Mouse (Mus musculus): Measurements from ENCODE around the gene Dguok.

DNA sequence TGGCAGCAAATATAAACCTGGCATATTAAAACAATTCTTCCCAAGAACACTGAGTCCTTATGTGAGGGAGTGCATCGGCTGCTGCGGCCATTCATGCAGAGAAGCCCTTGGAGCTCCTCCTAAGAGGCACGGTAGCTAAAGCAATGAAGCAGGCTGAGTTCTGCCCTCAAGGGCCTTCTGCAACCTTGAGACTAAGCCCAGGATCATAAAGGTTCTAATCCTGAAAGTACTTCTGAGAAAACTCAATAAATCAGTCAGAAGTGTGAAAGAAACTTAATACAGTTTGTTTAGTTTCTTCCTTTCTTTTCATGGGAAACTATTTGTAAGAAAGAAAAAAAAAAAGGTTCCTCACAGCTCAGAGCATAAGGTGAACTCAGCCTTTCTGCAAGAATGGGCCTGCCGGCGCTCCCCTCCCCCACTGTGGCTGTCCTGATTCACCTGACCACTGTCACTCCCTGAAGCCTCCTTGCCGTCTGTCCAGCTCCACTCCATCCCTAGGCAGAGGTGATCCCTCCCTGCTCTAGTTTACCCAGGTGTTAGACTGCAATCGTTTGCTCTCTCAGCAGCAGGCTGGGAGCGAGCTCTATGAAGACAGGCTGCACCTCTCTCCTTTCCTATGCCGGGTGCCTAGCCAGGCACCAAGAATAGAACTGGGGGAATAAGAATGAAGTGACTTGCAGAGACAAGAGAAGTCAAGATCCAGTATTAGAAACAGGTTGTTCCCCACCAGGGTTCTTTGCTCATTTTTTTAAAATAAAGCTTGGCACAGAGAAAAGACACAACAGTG is 5.1 kb downstream of the Dguok start:
- TF ChIP-seq CTCF (IDR thresholded peaks at IDR 0.05; ENCODE audit: borderline replicate concordance, insufficient read depth, low read length) (no peak), POLR2A (IDR thresholded peaks at IDR 0.05; ENCODE audit: low read depth, low read length) (no peak)

All from embryonic fibroblast, embryonic 13.5 days (primary cell).